Mouse (Mus musculus) sigmoid colon, adult 10 weeks (tissue): ENCODE data around the gene Gm3336. TPM values are rescaled to one million over a fixed set of nuclear protein-coding genes. Genes with fewer than 3 reads are reported as not detected.

ENCODE experiments used
- polyA plus RNA-seq: library from polyadenylated mRNA; stranded (reverse); fragments of 350-450 nt; fragmentation: Illumina TruSeq; extraction: RNeasy Lipid Tissue Mini Kit (QIAGEN cat#74804); gene quantifications from one replicate; pipeline ENCODE4 v1.2.3, GENCODE M21; 2014; ENCODE audit warnings: low read depth, low replicate concordance

Gm3336 gene
- polyA plus RNA-seq = 31.1 TPM

DNA sequence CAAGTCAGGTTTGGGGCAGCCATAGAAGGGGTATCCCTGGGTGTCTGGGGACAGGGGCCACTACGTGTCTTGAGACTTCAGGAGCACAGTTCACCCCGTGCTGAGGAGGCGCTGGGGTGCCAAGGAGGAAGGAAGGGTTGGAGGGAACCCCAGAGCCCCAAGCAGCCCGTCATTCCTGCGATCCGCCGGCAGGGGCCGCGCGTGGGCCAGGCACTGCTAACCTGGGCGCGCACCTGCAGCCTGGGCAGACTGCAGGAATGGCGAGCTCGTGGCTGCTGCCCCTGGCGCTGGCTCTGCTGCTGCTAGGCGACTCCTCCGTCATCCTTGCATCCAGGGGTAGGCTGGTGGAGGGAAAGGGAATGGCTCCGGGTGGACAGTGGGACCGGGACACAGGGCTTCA, at the start of gene Gm3336:
Gene Gm3336, plus strand, starts transcription at position 247 of the 400 bp plus-strand sequence.

DNA sequence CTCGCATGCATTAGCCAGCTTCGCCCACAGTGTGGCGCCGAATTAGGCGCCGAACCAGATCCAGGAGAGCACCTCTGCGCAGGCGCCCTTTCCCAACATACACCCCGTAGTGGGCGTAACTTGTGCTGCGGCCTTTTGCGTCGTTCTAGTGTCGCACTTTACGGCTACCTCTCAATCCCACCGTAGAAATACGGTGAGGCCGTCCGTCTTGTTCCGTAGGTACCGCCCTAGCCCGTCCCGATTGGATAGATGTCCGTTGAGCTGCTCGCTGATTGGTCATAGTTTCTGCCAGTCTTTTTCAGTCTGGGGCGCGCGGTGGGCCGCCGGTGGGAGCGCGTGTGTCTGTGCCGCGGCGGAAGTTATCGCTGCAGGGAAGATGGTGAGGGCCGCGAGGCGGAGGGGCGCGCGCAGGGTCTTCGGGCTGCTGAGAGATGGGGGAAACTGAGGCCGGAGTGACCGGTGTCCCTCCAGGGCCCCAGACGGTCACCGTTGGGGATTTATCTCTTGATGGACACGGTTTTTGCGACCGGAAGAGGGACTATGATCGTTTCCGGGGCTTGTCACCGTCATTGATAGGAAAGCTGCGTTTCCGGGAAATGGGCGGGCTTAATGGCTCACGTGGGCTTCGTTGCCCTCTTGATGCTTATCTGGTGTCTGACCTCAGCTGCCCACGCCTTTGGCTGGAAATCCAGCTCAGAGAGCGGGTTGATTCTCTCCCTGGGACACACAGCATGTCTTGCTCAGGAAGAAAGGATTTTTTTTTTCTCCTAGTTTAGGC, 45.1 kb upstream of the Gm3336 start, which contains the start of gene Lsm4:
Gene Lsm4, plus strand, starts transcription at position 170 of the 778 bp plus-strand sequence.

DNA sequence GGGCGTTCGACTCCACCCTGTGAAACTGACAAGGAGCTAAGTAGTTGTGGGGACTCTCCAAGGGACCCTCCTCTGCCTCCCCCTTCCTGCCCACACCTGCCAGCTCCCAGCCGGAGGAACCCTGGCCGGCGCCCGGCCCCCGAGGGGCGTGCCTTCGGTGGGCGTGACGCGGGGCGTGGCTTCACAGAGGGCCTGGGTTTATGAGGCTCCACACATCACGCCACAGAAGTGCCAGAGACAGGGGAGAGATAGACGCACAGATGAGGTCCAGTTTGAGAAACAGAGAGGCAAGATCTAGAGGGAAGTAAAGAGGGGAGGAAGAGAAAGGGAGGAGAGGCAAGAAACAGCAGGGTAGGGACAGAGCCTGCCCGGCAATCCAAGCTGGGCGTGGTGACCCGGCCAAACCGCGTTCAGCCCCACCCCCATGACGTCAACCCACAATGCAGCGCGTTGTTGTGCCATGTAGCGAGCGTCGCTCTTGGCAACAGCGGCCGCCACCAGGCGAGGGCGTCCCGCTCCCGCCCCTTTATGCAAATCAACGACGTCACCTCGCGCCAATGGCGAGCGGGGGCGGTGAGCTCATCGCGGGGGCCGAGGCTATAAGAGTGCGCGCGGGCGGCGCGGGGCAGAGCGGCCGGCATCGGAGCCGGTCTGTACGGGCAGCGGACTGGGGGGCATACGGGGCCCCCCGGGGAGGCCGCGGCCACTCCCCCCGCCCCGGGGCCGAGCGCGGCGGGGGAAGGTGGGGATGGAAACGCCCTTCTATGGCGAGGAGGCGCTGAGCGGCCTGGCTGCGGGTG, 19.8 kb upstream of the Gm3336 start, which contains the start of gene Jund:
Gene Jund, plus strand, starts transcription at position 640 of the 800 bp plus-strand sequence.

DNA sequence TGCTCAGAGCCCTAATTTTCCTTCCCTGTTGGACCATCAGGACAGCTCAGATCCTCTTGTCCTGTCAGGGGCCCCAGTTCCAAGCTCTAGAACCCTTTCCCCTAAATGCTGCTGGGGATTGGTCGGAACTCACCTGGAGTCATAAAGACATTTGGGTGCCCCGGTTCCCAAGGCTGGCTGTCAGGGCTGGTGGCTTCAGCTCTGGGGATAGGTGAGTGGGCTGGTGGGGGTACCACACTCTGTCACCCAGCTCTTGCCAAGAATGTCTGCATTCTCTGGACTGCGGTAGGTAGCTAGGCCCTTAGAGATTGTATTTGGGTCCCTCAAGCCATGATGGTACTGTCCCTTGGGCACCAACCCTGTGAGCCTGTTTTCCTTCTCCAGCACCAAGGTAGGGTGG, 15.1 kb upstream of the Gm3336 start, which contains the start of gene Iqcn:
Gene Iqcn, plus strand, starts transcription at position 171 of the 400 bp plus-strand sequence.

DNA sequence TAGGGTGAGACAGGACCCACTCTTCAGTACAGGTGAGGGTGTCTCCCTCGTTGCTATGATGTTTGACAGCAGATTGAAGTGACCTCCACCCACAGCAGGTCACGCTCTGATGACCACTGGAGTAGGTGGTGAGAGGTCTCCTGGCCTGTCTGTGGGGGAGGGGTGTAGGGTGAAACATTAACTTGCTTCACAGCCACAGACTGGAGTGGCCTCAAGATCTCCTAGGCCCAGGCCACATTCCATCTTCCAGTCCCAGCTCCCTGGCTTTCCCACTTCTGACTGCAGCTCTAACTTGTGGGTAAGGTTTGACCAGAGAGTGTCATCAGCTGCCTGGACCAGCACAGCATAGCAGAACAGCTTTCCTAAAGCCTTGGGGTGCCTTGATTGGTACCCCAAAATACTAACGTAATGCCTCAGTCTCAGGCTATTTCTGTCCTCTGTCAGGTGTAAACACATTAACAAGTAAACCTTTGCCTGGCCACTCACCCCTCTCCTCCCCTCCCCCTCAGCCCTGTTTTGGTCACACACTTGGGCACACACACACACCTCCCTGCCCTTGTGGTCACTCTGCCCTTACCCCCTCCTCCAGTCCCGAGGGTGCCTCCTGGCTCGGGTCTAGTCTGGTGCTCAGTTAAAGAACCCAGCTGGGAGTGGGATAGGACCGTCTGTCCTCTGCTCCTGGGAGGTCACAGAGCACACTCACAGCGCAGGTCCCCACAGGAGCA, 5.3 kb downstream of the Gm3336 start, which contains the start of gene Pde4c:
Gene Pde4c, plus strand, starts transcription at position 235 of the 725 bp plus-strand sequence.

DNA sequence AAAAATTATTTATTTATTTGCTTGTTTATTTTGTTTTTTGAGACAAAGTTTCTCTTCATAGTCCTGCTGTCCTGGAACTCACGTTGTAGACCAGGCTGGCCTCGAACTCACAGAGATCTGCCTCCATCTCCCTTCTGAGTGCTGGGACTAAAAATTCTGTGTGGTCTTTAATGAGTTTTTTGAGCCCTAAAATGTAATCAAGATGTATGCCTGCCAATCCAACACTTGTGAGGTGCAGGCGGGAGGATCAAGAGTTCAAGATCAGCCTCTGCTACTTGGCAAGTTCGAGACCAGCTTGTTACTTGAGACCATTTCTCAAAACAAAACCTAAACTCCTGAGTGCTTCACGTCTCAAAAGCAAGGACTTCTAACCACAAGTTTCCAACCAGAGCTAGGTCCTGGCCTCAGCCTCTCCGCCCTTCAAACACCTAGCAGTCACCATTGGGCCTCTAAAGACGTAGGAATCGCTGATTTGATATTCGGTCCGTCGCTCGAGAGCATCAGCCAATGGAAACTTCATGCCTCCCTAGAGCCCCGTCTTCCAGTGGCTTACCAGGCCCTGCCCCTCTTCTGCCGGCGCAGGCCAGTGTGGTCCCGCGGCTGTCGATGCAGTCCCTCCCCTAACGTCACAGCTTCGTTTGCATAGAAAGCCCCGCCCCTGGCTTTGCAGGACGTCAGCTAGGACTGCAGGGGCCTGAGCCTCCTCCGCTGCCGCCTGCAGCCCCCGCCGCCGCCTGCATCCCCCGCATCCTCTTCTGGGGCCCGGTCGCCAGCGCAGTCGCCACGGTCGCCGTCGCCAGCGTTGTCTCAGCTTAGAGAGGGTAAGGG, 35.9 kb downstream of the Gm3336 start, which contains the start of gene Rab3a:
Gene Rab3a, plus strand, starts transcription at position 637 of the 828 bp plus-strand sequence.

DNA sequence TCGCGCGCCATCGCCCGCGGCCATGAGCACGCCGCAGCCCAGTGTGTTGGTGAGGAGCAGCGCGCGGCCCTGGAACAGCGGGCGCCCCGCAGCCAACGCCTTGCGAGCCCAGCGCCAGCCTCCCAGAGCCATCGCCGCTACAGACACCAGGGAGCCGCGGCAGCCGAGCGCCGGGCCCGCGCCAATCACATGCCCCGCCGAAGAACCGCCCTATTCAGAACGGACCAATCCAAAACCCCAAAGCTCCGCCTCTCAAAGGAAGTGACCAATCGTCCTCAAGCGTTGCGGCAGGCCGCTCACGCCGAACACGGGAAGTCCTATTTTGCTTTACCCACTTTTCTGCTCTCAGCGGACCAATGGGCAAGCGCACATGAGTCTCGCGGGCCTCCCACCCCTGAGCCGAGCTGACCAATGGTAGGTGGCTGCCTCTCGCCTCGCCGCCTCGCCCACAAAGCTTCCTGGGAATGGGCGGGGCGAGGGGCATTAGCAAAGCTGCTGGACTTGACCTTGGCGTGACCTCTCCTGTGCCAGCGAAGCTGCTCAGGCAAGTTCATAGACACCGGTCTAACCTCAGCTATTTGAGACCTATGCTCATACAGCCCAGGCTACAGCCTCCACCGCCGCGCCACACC, 42.5 kb downstream of the Gm3336 start, which contains the start of gene Mpv17l2:
Gene Mpv17l2, minus strand, starts transcription at position 172 of the 632 bp plus-strand sequence.

Other genes starting within 250 kb of the Gm3336 start
- gene Klhl26, start 241.6 kb upstream of the Gm3336 start, polyA plus RNA-seq = 2.3 TPM
- not detected for gene Tmem59l, start 231.2 kb upstream of the Gm3336 start, polyA plus RNA-seq
- gene Crlf1, start 225.4 kb upstream of the Gm3336 start, polyA plus RNA-seq = not detected
- gene Rex1bd, start 211.8 kb upstream of the Gm3336 start, polyA plus RNA-seq = 2.6 TPM
- 2.6 TPM for gene Uba52, start 207.7 kb upstream of the Gm3336 start, polyA plus RNA-seq
- 8.5 TPM for gene Fkbp8, start 190.8 kb upstream of the Gm3336 start, polyA plus RNA-seq
- 9.0 TPM for gene Kxd1, start 190.6 kb upstream of the Gm3336 start, polyA plus RNA-seq
- gene Ell, start 179.1 kb upstream of the Gm3336 start, polyA plus RNA-seq = 0.98 TPM
- gene Isyna1, start 124.2 kb upstream of the Gm3336 start, polyA plus RNA-seq = not detected
- gene Ssbp4, start 109.7 kb upstream of the Gm3336 start, polyA plus RNA-seq = not detected
- not detected for gene Lrrc25, start 102.4 kb upstream of the Gm3336 start, polyA plus RNA-seq
- not detected for gene Gdf15, start 86.1 kb upstream of the Gm3336 start, polyA plus RNA-seq
- gene Pgpep1, start 58.2 kb upstream of the Gm3336 start, polyA plus RNA-seq = 13.4 TPM
- not detected for gene Lsm4, start 45.3 kb upstream of the Gm3336 start, polyA plus RNA-seq
- 44.0 TPM for gene Jund, start 19.6 kb upstream of the Gm3336 start, polyA plus RNA-seq
- gene Iqcn, start 15.1 kb upstream of the Gm3336 start, polyA plus RNA-seq = not detected
- gene Pde4c, start 5.2 kb downstream of the Gm3336 start, polyA plus RNA-seq = 0.19 TPM
- 1.7 TPM for gene Rab3a, start 36.1 kb downstream of the Gm3336 start, polyA plus RNA-seq
- gene Mpv17l2, start 42.4 kb downstream of the Gm3336 start, polyA plus RNA-seq = 1.7 TPM
- 1.5 TPM for gene Pik3r2, start 58.2 kb downstream of the Gm3336 start, polyA plus RNA-seq
- 1.9 TPM for gene Mast3, start 86.5 kb downstream of the Gm3336 start, polyA plus RNA-seq
- gene Il12rb1, start 89.9 kb downstream of the Gm3336 start, polyA plus RNA-seq = not detected
- gene Arrdc2, start 121.2 kb downstream of the Gm3336 start, polyA plus RNA-seq = 3.8 TPM
- gene Kcnn1, start 144.7 kb downstream of the Gm3336 start, polyA plus RNA-seq = not detected
- gene Ccdc124, start 155.4 kb downstream of the Gm3336 start, polyA plus RNA-seq = not detected
- not detected for gene Slc5a5, start 174.2 kb downstream of the Gm3336 start, polyA plus RNA-seq
- 55.6 TPM for gene Rpl18a, start 178.9 kb downstream of the Gm3336 start, polyA plus RNA-seq
- gene Map1s, start 187.4 kb downstream of the Gm3336 start, polyA plus RNA-seq = 1.5 TPM